Mouse (Mus musculus) liver, embryonic 11.5 days (tissue): ENCODE results near the gene Schip1. TPM values are rescaled to one million over a fixed set of nuclear protein-coding genes. Genes with fewer than 3 reads are reported as not detected.

Experiments
- ATAC-seq: fragments of 200-750 bp; cut with Nextera tagmentation; replicated peaks from 2 replicates; pipeline ENCODE4 v1.8.0; 2017; ENCODE audit warnings: moderate number of reproducible peaks, mild to moderate bottlenecking, moderate TSS enrichment, moderate library complexity; ENCODE audit not compliant: low FRiP score
- DNase-seq: peaks from one replicate; pipeline ENCODE4 v3.0.0-alpha.2; 2017; ENCODE audit warnings: low spot score
- H3K27ac ChIP-seq: fragments of 300-500 bp; sonication (generic); 2 replicates; pipeline ENCODE4 v1.5.1; 2014; ENCODE audit warnings: mild to moderate bottlenecking, low read depth, low read length, control low read depth
- H3K27me3 ChIP-seq: fragments of 300-500 bp; sonication (generic); replicated peaks from 2 replicates; pipeline ENCODE4 v1.6.1; 2014; ENCODE audit warnings: low read length, mixed read lengths; ENCODE audit not compliant: control insufficient read depth, insufficient read depth
- H3K36me3 ChIP-seq: fragments of 300-500 bp; sonication (generic); 2 replicates; pipeline ENCODE4 v1.6.1; 2014; ENCODE audit warnings: mild to moderate bottlenecking, low read length, moderate library complexity, mixed read lengths; ENCODE audit not compliant: control insufficient read depth, insufficient read depth
- H3K4me1 ChIP-seq: fragments of 300-500 bp; sonication (generic); replicated peaks from 2 replicates; pipeline ENCODE4 v1.6.1; 2014; ENCODE audit warnings: low read length, mixed read lengths; ENCODE audit not compliant: control insufficient read depth, insufficient read depth
- H3K4me2 ChIP-seq: fragments of 300-500 bp; sonication (generic); 2 replicates; pipeline ENCODE4 v1.6.1; 2014; ENCODE audit warnings: mild to moderate bottlenecking, control low read depth, moderate library complexity
- H3K4me3 ChIP-seq: fragments of 300-500 bp; sonication (generic); 2 replicates; pipeline ENCODE4 v1.5.1; 2014; ENCODE audit warnings: low read depth, low read length, control low read depth
- H3K9ac ChIP-seq: fragments of 300-500 bp; sonication (generic); 2 replicates; pipeline ENCODE4 v1.6.1; 2014; ENCODE audit warnings: low read depth, low read length, control low read depth
- H3K9me3 ChIP-seq: fragments of 300-500 bp; sonication (generic); 2 replicates; pipeline ENCODE4 v1.6.1; 2016; ENCODE audit warnings: low read length, inconsistent platforms, mixed read lengths; ENCODE audit not compliant: control insufficient read depth
- WGBS: fragments of 180-500 bp; shearing (Covaris S2); extraction: QIAGEN DNeasy Blood & Tissue Kit; methylation state at CpG from one replicate; pipeline ENCODE4 v1.1.7; 2014; 5-methylcytosine and 5-hydroxymethylcytosine counted together
- polyA plus RNA-seq: library from polyadenylated mRNA; unstranded; fragments of >200 nt; fragmentation: Nextera tagmentation; extraction: Ambion mirVana; gene quantifications from 2 replicates; pipeline ENCODE4 v1.2.1, GENCODE M21; 2014

Schip1 gene
- polyA plus RNA-seq, 1 experiment from 2014 or later, result 10.6 TPM

DNA sequence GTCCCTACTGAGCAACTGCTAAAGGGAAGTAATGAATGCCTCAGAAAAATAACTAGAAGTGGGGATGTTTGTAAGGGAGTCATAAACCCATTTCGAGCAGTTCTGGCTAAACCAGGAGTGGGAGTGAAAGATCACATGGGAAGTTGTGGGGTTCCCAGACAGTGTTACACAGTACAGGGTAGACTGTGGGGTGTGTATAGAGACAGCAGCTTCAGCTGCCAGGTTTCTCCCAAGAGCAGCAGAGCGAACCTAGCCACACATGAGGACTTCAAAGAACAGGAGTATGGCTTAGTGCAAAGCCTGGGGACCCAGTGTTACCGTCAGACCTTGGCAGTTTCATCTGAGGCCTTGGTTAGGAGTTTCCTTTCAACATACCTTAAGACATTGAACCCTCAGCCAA is 568.1 kb downstream of the Schip1 start:
- no peak overlapping the region for H3K4me2 ChIP-seq
- H3K9me3 ChIP-seq, result no peaks in the 10 kb centered on the region
- H3K4me3 ChIP-seq, result no peak overlapping the region
- H3K9ac ChIP-seq, result no peak overlapping the region
- DNase-seq (no peak), ATAC-seq (no peak)
- H3K27me3 ChIP-seq, result no peaks in the 10 kb centered on the region
- no peak overlapping the region for H3K27ac ChIP-seq
- H3K36me3 ChIP-seq, result no peaks in the 10 kb centered on the region
- 71% methylated on average over 3 of the region's 3 CpGs for WGBS
- H3K4me1 ChIP-seq, result no peaks in the 10 kb centered on the region

DNA sequence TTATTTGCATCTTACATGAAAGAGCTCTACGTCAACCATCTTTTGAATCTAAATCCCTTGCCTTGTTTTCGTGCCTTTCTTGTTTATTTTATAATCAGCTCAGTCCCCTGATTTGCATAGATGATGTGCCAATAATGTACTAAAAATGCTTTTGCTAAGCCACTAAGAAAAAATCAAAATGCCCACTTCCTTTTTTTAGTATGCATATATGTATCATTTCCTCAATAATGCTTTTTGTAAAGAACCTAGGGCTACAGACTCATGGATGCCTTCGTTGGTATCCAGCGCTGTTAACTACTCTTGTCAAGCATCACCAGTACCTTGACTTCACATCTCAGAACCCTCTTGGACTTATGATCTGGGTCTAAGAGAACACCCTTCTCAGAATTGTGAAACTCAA is 569.0 kb downstream of the Schip1 start:
- Histone ChIP-seq H3K36me3 (no peaks in the 10 kb centered on the region), H3K27me3 (no peaks in the 10 kb centered on the region), H3K4me2 (no peak overlapping the region), H3K4me3 (no peak overlapping the region), H3K4me1 (no peaks in the 10 kb centered on the region), H3K27ac (no peak overlapping the region), H3K9ac (no peak overlapping the region), H3K9me3 (no peaks in the 10 kb centered on the region)
- no peak for DNase-seq
- WGBS, result 86% methylated on average over 4 of the region's 4 CpGs
- ATAC-seq, result no peak

DNA sequence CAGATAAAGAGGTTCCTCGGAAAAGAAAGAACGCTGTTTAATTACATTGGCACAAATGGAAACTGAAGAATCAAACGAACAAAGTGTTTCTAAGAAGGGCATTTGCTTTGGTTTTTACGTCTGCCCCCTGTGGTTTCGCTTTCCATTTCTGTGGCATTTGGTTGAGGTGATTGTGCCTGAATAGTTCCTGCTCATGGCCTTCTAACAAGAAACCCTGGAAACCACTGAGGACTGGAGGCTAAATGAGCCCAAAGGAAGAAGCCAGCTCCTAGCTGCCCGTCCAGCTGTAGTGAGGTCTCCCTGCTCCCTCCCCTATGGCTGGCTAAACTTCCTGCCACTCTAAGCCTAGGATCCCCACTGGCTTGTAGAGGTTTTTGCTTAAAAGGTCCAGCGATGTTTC is 573.4 kb downstream of the Schip1 start:
- no peak overlapping the region for H3K4me2 ChIP-seq
- no peaks in the 10 kb centered on the region for H3K9me3 ChIP-seq
- H3K36me3 ChIP-seq, result no peaks in the 10 kb centered on the region
- DNase-seq (no peak), ATAC-seq (no peak)
- 40% methylated on average over 7 of the region's 7 CpGs for WGBS
- H3K4me1 ChIP-seq, result no peaks in the 10 kb centered on the region
- H3K27me3 ChIP-seq, result no peaks in the 10 kb centered on the region
- H3K9ac ChIP-seq, result no peak overlapping the region
- H3K27ac ChIP-seq, result no peak overlapping the region
- no peak overlapping the region for H3K4me3 ChIP-seq

DNA sequence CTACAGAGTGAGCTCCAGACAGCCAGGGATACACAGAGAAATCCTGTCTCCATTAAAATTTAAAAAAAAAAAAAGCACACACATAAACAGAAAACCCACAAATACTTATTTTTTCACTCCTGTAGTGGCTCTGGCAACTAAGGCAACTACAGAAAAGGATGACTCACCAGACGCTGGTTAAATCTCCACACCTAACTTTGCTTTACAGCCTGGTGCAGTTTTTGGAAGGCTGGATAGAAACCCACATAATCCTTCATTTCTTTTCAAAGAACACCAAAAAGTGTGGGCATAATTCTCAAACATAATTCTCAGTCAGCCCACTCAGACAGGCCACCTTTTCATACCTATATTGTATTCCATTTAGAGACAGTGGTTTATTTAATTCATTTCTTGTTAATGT is 574.1 kb downstream of the Schip1 start:
- no peaks in the 10 kb centered on the region for H3K36me3 ChIP-seq
- no peaks in the 10 kb centered on the region for H3K4me1 ChIP-seq
- no peak overlapping the region for H3K9ac ChIP-seq
- no peak overlapping the region for H3K4me3 ChIP-seq
- no peak overlapping the region for H3K27ac ChIP-seq
- DNase-seq (no peak), ATAC-seq (no peak)
- H3K4me2 ChIP-seq, result no peak overlapping the region
- WGBS, result 75% methylated on average over 1 of the region's 1 CpGs
- no peaks in the 10 kb centered on the region for H3K9me3 ChIP-seq
- H3K27me3 ChIP-seq, result no peaks in the 10 kb centered on the region

DNA sequence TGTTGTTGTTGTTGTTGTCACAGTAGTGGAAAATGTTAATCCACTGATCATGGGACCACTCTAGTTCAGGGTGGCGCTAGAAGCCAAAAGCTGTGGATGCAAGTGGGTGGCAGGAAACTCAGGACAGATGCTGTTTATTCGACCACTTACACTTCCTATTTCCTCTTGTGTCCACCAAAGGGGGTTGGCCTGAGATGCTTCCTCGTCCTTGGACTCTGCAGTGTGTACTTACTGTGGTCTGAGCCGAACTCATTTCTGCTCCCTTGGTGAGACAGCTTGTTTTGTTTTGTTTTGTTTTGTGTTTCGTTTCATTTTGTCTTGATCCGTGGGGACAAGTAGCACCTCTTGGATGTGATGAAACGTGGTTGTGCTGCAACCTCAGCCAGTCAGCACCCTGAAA is 578.3 kb downstream of the Schip1 start:
- Histone ChIP-seq H3K4me3 (no peak overlapping the region), H3K4me2 (no peak overlapping the region), H3K36me3 (no peaks in the 10 kb centered on the region), H3K9me3 (no peaks in the 10 kb centered on the region), H3K9ac (no peak overlapping the region), H3K27ac (no peak overlapping the region), H3K4me1 (no peaks in the 10 kb centered on the region), H3K27me3 (no peaks in the 10 kb centered on the region)
- DNase-seq (no peak), ATAC-seq (no peak)
- WGBS, result 69% methylated on average over 7 of the region's 7 CpGs

GRCm38 (mm10) chr3:68646387-68647130 is 582.0 kb downstream of the Schip1 start:
- no peak overlapping the region for H3K4me3 ChIP-seq
- no peaks in the 10 kb centered on the region for H3K4me1 ChIP-seq
- DNase-seq (no peak), ATAC-seq (no peak)
- no peak overlapping the region for H3K27ac ChIP-seq
- WGBS, result 61% methylated on average over 6 of the region's 6 CpGs
- H3K9ac ChIP-seq, result no peak overlapping the region
- H3K27me3 ChIP-seq, result no peaks in the 10 kb centered on the region
- H3K9me3 ChIP-seq, result no peaks in the 10 kb centered on the region
- no peaks in the 10 kb centered on the region for H3K36me3 ChIP-seq
- H3K4me2 ChIP-seq, result no peak overlapping the region

GRCm38 (mm10) chr3:68647282-68647681 is 582.7 kb downstream of the Schip1 start:
- DNase-seq (no peak), ATAC-seq (no peak)
- no peak overlapping the region for H3K4me2 ChIP-seq
- no peak overlapping the region for H3K4me3 ChIP-seq
- H3K27ac ChIP-seq, result no peak overlapping the region
- no peaks in the 10 kb centered on the region for H3K9me3 ChIP-seq
- no peaks in the 10 kb centered on the region for H3K4me1 ChIP-seq
- WGBS, result 84% methylated on average over 3 of the region's 3 CpGs
- no peaks in the 10 kb centered on the region for H3K27me3 ChIP-seq
- H3K36me3 ChIP-seq, result no peaks in the 10 kb centered on the region
- H3K9ac ChIP-seq, result no peak overlapping the region

DNA sequence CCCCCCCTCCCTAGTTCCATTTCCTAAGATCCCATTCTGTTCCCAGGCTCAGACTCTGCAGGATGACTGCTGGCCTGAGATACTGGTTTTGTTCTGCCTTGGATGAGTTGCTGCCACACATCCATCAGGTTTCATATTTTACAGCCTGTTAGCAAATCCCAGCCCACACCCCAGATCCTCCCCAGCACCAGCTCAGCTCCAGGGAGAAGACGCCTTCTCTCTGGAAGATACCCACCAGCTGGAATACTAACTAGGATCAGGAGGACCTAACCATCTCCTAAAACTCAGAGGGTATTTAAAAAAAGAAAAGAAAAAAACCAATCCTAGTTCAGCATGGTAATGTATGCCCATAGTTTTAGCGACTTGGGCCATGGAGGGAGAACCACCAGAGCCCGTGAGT is 585.6 kb downstream of the Schip1 start:
- no peaks in the 10 kb centered on the region for H3K4me1 ChIP-seq
- H3K4me3 ChIP-seq, result no peak overlapping the region
- DNase-seq (no peak), ATAC-seq (no peak)
- no peak overlapping the region for H3K4me2 ChIP-seq
- no peaks in the 10 kb centered on the region for H3K27me3 ChIP-seq
- H3K27ac ChIP-seq, result no peak overlapping the region
- no peak overlapping the region for H3K9ac ChIP-seq
- H3K36me3 ChIP-seq, result no peaks in the 10 kb centered on the region
- H3K9me3 ChIP-seq, result no peaks in the 10 kb centered on the region
- WGBS, result 78% methylated on average over 3 of the region's 3 CpGs

DNA sequence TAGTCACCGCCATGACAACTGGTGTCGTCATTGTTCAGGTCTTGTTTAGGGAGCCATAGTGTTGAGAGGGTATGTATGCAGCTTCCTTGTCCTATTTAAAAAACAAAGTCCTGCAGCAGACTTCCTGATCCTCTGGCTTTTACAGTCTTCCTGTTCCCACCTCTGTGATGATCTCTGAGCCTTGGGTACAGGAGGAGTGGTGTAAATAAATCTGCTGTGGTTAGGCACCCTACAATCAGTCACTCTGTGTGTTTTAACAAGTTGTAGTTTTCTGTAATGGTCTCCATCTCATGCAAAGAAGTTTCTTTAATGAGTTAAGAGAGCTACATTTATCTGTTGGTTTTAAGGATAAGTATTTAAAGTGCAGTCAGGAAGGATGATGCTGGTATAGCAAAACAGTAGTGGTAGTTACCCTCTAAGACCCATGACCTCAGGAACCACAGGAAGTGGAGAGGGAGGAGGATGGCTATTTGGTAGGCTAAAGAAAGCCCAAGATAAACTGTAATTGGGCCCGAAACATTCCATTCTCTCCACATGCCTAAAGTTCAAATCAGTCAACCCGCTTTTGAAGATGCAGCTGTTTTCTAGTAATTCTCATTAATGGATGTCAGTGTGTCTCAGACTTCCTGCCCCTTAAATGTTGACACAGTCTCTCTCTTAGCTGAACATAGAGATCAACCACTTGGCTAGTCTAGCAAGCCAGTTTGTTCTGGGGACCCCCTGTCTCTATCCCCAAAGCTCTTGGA is 592.2 kb downstream of the Schip1 start:
- DNase-seq, result no peak
- no peaks in the 10 kb centered on the region for H3K9me3 ChIP-seq
- H3K27ac ChIP-seq, result no peak overlapping the region
- no peak for ATAC-seq
- WGBS, result 63% methylated on average over 4 of the region's 4 CpGs
- no peak overlapping the region for H3K4me2 ChIP-seq
- no peaks in the 10 kb centered on the region for H3K27me3 ChIP-seq
- H3K4me1 ChIP-seq, result peaks cover 8% of the 10 kb centered on the region
- no peak overlapping the region for H3K4me3 ChIP-seq
- H3K36me3 ChIP-seq, result no peaks in the 10 kb centered on the region
- no peak overlapping the region for H3K9ac ChIP-seq
